Mouse (Mus musculus) adrenal gland, postnatal 4 days (tissue): ENCODE measurements around the gene Btaf1. TPM values are rescaled to one million over a fixed set of nuclear protein-coding genes. Genes with fewer than 3 reads are reported as not detected.

Source experiments
- DNase-seq, 2 experiments: peaks; one replicate each; pipeline ENCODE4 v3.0.0; 2021 to 2022; ENCODE audit warnings: low spot score in 2 of 2, mixed read lengths in 2 of 2
- total RNA-seq, 2 experiments: library from RNA; stranded (reverse); gene quantifications; 2 replicates each; pipeline ENCODE4 v1.2.3; 2021

Gene Btaf1
- total RNA-seq, 2 experiments from 2014 or later: 18.4 to 20.1 TPM

- DNase-seq: no peak
Observed at GRCm38 (mm10) chr19:37020531-37020930, 94.7 kb downstream of the Btaf1 start.

GRCm38 (mm10) chr19:37020951-37021350, 95.1 kb downstream of the Btaf1 start:
- DNase-seq: no peak

GRCm38 (mm10) chr19:37022146-37022545, 96.3 kb downstream of the Btaf1 start:
- no peak for DNase-seq

- DNase-seq: no peak
Observed at GRCm38 (mm10) chr19:37025839-37026319, 100.0 kb downstream of the Btaf1 start.

GRCm38 (mm10) chr19:37026408-37026807, 100.5 kb downstream of the Btaf1 start:
- no peak for DNase-seq

GRCm38 (mm10) chr19:37029771-37030170, 103.9 kb downstream of the Btaf1 start:
- DNase-seq: no peak

- DNase-seq: no peak
Observed at GRCm38 (mm10) chr19:37031446-37031845, 105.6 kb downstream of the Btaf1 start.

GRCm38 (mm10) chr19:37032364-37032763, 106.5 kb downstream of the Btaf1 start:
- DNase-seq: no peak

GRCm38 (mm10) chr19:37040906-37041305, 115.0 kb downstream of the Btaf1 start:
- DNase-seq: no peak

GRCm38 (mm10) chr19:37044431-37044830, 118.6 kb downstream of the Btaf1 start:
- no peak for DNase-seq

- no peak for DNase-seq
Observed at GRCm38 (mm10) chr19:37048507-37048906, 122.6 kb downstream of the Btaf1 start.

- peak in 1 of 2 experiments; percentile 12 for DNase-seq
Observed at GRCm38 (mm10) chr19:37050643-37051345, 124.9 kb downstream of the Btaf1 start.

GRCm38 (mm10) chr19:37055976-37056556, 130.2 kb downstream of the Btaf1 start:
- no peak for DNase-seq

- DNase-seq: no peak
Observed at GRCm38 (mm10) chr19:37057161-37057905, 131.5 kb downstream of the Btaf1 start.

GRCm38 (mm10) chr19:37059623-37060022, 133.7 kb downstream of the Btaf1 start:
- DNase-seq: no peak

GRCm38 (mm10) chr19:37060078-37060477, 134.2 kb downstream of the Btaf1 start:
- DNase-seq: no peak

Other genes with a start within 250 kb of the Btaf1 start
- gene Ppp1r3c, start 189.4 kb upstream of the Btaf1 start, total RNA-seq: 10 to 100 TPM; 11.8 to 14.6 TPM
- 100 to 1,000 TPM; 146 to 155 TPM for gene Tnks2, start 91.8 kb upstream of the Btaf1 start, total RNA-seq
- 1 to 10 TPM; 5.5 to 7.2 TPM for gene Fgfbp3, start 6.5 kb upstream of the Btaf1 start, total RNA-seq